Mouse (Mus musculus) layer of hippocampus, adult 11-12 months (tissue): Measurements from ENCODE around the gene Ndp.

Experiments used
- DNase-seq: peaks from one replicate; pipeline ENCODE4 v3.0.0; 2022; ENCODE audit warnings: low spot score

Ndp gene

GRCm38 (mm10) chrX:16911241-16911873, at the start of gene Ndp:
Gene Ndp (minus strand): TSS chrX:16911774.
- DNase-seq: no peak

GRCm38 (mm10) chrX:16954767-16955166, 43.2 kb upstream of the Ndp start:
- DNase-seq: no peak

- no peak for DNase-seq
Measured at GRCm38 (mm10) chrX:16918006-16918405, 6.4 kb upstream of the Ndp start.

GRCm38 (mm10) chrX:16913118-16913517, 1.5 kb upstream of the Ndp start:
- no peak for DNase-seq

- DNase-seq: no peak
Measured at GRCm38 (mm10) chrX:16911911-16912310, 337 bp upstream of the Ndp start.

GRCm38 (mm10) chrX:16910211-16911095, 1.1 kb downstream of the Ndp start:
- DNase-seq: no peak

- no peak for DNase-seq
Measured at GRCm38 (mm10) chrX:16908652-16909051, 2.9 kb downstream of the Ndp start.

GRCm38 (mm10) chrX:16907554-16907953, 4.0 kb downstream of the Ndp start:
- no peak for DNase-seq

GRCm38 (mm10) chrX:16894377-16895175, 17.0 kb downstream of the Ndp start:
- DNase-seq: peak; percentile 24

- DNase-seq: no peak
Measured at GRCm38 (mm10) chrX:16867640-16868314, 43.8 kb downstream of the Ndp start.

- DNase-seq: no peak
Measured at GRCm38 (mm10) chrX:16860244-16860643, 51.3 kb downstream of the Ndp start.

- no peak for DNase-seq
Measured at GRCm38 (mm10) chrX:16846034-16846433, 65.5 kb downstream of the Ndp start.

- no peak for DNase-seq
Measured at GRCm38 (mm10) chrX:16841443-16841842, 70.1 kb downstream of the Ndp start.

- no peak for DNase-seq
Measured at GRCm38 (mm10) chrX:16837293-16837692, 74.3 kb downstream of the Ndp start.

- no peak for DNase-seq
Measured at GRCm38 (mm10) chrX:16836488-16837082, 75.0 kb downstream of the Ndp start.
